Mouse (Mus musculus) stomach, embryonic 15.5 days (tissue): ENCODE measurements around the gene Vmn1r12. TPM values are rescaled to one million over a fixed set of nuclear protein-coding genes. Genes with fewer than 3 reads are reported as not detected.
"Not testable (repeated sequence)": the region's sequence is repeated elsewhere in the genome, so short reads cannot be mapped to it uniquely, and the experiment has no call there.

Experiments
- ATAC-seq: fragments of 200-750 bp; cut with Nextera tagmentation; 2 replicates; pipeline ENCODE4 v1.8.0; 2017; ENCODE audit warnings: low read depth, moderate number of reproducible peaks, moderate TSS enrichment; ENCODE audit not compliant: insufficient read depth, low FRiP score
- H3K27ac ChIP-seq: fragments of 300-500 bp; sonication (generic); 2 replicates; pipeline ENCODE4 v1.5.1; 2015; ENCODE audit warnings: mild to moderate bottlenecking, inconsistent platforms
- H3K27me3 ChIP-seq: fragments of 300-500 bp; sonication (generic); replicated peaks from 2 replicates; pipeline ENCODE4 v1.6.1; 2015; ENCODE audit warnings: inconsistent platforms
- H3K36me3 ChIP-seq: fragments of 300-500 bp; sonication (generic); 2 replicates; pipeline ENCODE4 v1.6.1; 2015; ENCODE audit warnings: inconsistent platforms
- H3K4me1 ChIP-seq: fragments of 300-500 bp; sonication (generic); 2 replicates; pipeline ENCODE4 v1.6.1; 2015; ENCODE audit warnings: inconsistent platforms
- H3K4me2 ChIP-seq: fragments of 300-500 bp; sonication (generic); 2 replicates; pipeline ENCODE4 v1.6.1; 2015; ENCODE audit warnings: mild to moderate bottlenecking, inconsistent platforms
- H3K4me3 ChIP-seq: fragments of 300-500 bp; sonication (generic); replicated peaks from 2 replicates; pipeline ENCODE4 v1.5.1; 2015; ENCODE audit warnings: inconsistent platforms
- H3K9ac ChIP-seq: fragments of 300-500 bp; sonication (generic); 2 replicates; pipeline ENCODE4 v1.6.1; 2015; ENCODE audit warnings: inconsistent platforms
- H3K9me3 ChIP-seq: fragments of 300-500 bp; sonication (generic); 2 replicates; pipeline ENCODE4 v1.6.1; 2016; ENCODE audit warnings: inconsistent platforms
- WGBS: fragments of 180-500 bp; shearing (Covaris S2); methylation state at CpG from one replicate; pipeline ENCODE4 v1.1.7; 2015; 5-methylcytosine and 5-hydroxymethylcytosine counted together
- polyA plus RNA-seq: library from polyadenylated mRNA; unstranded; fragments of >200 nt; fragmentation: Nextera tagmentation; extraction: Ambion mirVana; gene quantifications from 2 replicates; pipeline ENCODE4 v1.2.1, GENCODE M21; 2015

Gene Vmn1r12
- not detected in 2 replicates for polyA plus RNA-seq

DNA sequence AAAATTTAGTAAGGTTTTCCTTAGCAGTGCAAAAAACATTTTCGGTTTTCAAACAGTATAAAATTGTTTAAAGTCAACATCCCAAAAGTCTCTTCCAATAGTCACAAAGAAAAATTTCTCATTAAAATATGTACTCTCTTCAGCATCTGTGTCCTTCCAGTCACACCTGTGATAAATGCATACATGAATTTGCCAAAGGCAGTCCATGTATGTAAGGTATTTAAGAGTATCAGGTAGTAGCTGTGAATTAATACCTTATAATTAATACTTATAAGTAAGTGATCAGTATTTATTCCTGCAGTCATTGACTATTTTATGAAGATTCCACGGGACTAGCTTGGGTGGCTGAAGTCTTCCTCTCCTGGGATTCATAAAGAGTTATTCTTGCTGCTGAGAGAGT is at the start of gene Vmn1r12:
Gene Vmn1r12, plus strand, starts transcription at position 301 of the 400 bp plus-strand sequence.
- Histone ChIP-seq H3K9me3 (no peaks in the 10 kb centered on the region), H3K4me2 (no peak within 1 kb of the TSS), H3K4me1 (no peaks in the 10 kb centered on the region), H3K27me3 (no peaks in the 10 kb centered on the region), H3K36me3 (no peaks in the 10 kb centered on the region), H3K4me3 (no peak within 1 kb of the TSS), H3K27ac (no peak within 1 kb of the TSS), H3K9ac (no peak within 1 kb of the TSS)
- ATAC-seq: no peak
- WGBS: 83% methylated on average over 2 of the region's 2 CpGs

DNA sequence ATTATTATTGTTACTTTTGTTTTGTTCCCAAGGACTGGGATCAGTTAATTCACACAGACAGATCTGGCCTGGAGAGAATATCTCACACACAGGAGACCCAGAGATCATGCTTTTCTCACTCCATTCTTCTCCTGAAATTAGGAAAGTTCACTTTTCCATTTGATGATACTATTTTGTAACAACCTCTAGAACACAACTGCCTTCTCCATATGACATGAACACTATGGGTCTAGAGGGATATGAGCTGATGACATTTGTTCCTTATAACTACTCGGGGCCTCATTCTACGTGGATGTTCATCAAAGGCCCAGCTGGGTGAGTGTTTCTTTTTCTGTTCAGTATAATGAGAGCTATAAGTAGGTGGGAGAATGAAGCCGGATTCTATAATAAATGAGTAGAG is 47.6 kb upstream of the Vmn1r12 start, which contains the start of gene Vmn1r10:
Gene Vmn1r10, plus strand, starts transcription at position 301 of the 400 bp plus-strand sequence.
- H3K9ac ChIP-seq: no peak within 1 kb of the TSS

GRCm38 (mm10) chr6:57133155-57133554 is 23.6 kb upstream of the Vmn1r12 start, which contains the start of gene Vmn1r11:
Vmn1r11 (plus strand) TSS chr6:57133455.
- Histone ChIP-seq H3K36me3 (no peaks in the 10 kb centered on the region), H3K4me1 (no peaks in the 10 kb centered on the region), H3K4me2 (no peak within 1 kb of the TSS), H3K9ac (no peak within 1 kb of the TSS), H3K27ac (no peak within 1 kb of the TSS), H3K4me3 (no peak within 1 kb of the TSS), H3K27me3 (no peaks in the 10 kb centered on the region), H3K9me3 (no peaks in the 10 kb centered on the region)
- ATAC-seq: no peak
- 81% methylated on average over 1 of the region's 1 CpGs for WGBS

More for the DNA sequence above, 47.6 kb upstream of the Vmn1r12 start, which contains the start of gene Vmn1r10:
- no peaks in the 10 kb centered on the region for H3K36me3 ChIP-seq
- no peak within 1 kb of the TSS for H3K4me3 ChIP-seq
- no peak within 1 kb of the TSS for H3K4me2 ChIP-seq
- ATAC-seq: no peak
- H3K27me3 ChIP-seq: no peaks in the 10 kb centered on the region
- H3K9me3 ChIP-seq: no peaks in the 10 kb centered on the region
- H3K4me1 ChIP-seq: no peaks in the 10 kb centered on the region
- no peak within 1 kb of the TSS for H3K27ac ChIP-seq
- 85% methylated on average over 3 of the region's 3 CpGs for WGBS

DNA sequence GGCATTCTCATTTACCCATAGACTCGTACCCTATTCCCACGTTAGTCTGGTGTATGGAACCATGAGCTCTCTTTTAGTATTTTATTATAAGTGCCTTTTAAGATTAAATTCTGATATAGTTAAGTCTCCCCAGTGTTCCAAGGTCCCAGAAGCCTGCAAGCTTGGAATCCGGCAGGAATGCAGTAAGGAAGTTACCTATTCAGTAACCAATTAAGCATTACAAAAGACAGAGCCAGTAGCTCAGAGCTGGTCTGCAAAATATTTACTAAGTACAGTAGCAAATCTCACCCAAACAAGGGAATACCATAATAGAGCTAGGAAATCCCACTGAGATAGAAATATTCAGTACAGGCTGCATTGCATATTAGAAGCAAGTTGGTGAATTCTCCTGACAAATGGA is 33.3 kb downstream of the Vmn1r12 start:
- H3K4me1 ChIP-seq, H3K36me3 ChIP-seq, H3K27ac ChIP-seq, H3K27me3 ChIP-seq, H3K4me2 ChIP-seq, H3K9ac ChIP-seq, H3K9me3 ChIP-seq, ATAC-seq, H3K4me3 ChIP-seq: not testable (repeated sequence)
- WGBS: 59% methylated on average over 3 of the region's 3 CpGs

GRCm38 (mm10) chr6:57202990-57203389 is 46.3 kb downstream of the Vmn1r12 start, which contains the start of gene Vmn1r13:
Vmn1r13 (plus strand) TSS chr6:57203290.
- 81% methylated on average over 1 of the region's 1 CpGs for WGBS
- H3K9me3 ChIP-seq: not testable (repeated sequence)

More at GRCm38 (mm10) chr6:57202990-57203389, 46.3 kb downstream of the Vmn1r12 start, which contains the start of gene Vmn1r13:
- H3K4me2 ChIP-seq, H3K27me3 ChIP-seq, H3K27ac ChIP-seq, H3K4me3 ChIP-seq, H3K9ac ChIP-seq, H3K36me3 ChIP-seq, H3K4me1 ChIP-seq, ATAC-seq: not testable (repeated sequence)

Other genes with a start within 250 kb of the Vmn1r12 start
- 76.0 and 83.0 TPM in 2 replicates for gene Nt5c3, start 233.0 kb upstream of the Vmn1r12 start, polyA plus RNA-seq
- gene Vmn1r4, start 232.9 kb upstream of the Vmn1r12 start, polyA plus RNA-seq: 0.36 TPM in 2 replicates
- not detected in 2 replicates for gene Vmn1r5, start 186.6 kb upstream of the Vmn1r12 start, polyA plus RNA-seq
- not detected in 2 replicates for gene Vmn1r6, start 159.7 kb upstream of the Vmn1r12 start, polyA plus RNA-seq
- not detected in 2 replicates for gene Vmn1r7, start 131.6 kb upstream of the Vmn1r12 start, polyA plus RNA-seq
- gene Vmn1r8, start 124.6 kb upstream of the Vmn1r12 start, polyA plus RNA-seq: not detected in 2 replicates
- gene Vmn1r9, start 90.1 kb upstream of the Vmn1r12 start, polyA plus RNA-seq: not detected in 2 replicates
- gene Vmn1r10, start 47.5 kb upstream of the Vmn1r12 start, polyA plus RNA-seq: not detected in 2 replicates
- gene Vmn1r11, start 23.5 kb upstream of the Vmn1r12 start, polyA plus RNA-seq: not detected in 2 replicates
- gene Vmn1r13, start 46.4 kb downstream of the Vmn1r12 start, polyA plus RNA-seq: not detected in 2 replicates
- not detected in 2 replicates for gene Vmn1r14, start 74.8 kb downstream of the Vmn1r12 start, polyA plus RNA-seq
- gene Vmn1r15, start 101.0 kb downstream of the Vmn1r12 start, polyA plus RNA-seq: not detected in 2 replicates
- not detected in 2 replicates for gene Vmn1r16, start 172.6 kb downstream of the Vmn1r12 start, polyA plus RNA-seq
- not detected in 2 replicates for gene Vmn1r17, start 206.8 kb downstream of the Vmn1r12 start, polyA plus RNA-seq
- not detected in 2 replicates for gene Vmn1r18, start 238.9 kb downstream of the Vmn1r12 start, polyA plus RNA-seq
- not detected in 2 replicates for gene Vmn1r19, start 246.9 kb downstream of the Vmn1r12 start, polyA plus RNA-seq